Mouse (Mus musculus): ENCODE measurements around the gene Mdm4. TPM values are rescaled to one million over a fixed set of nuclear protein-coding genes. Genes with fewer than 3 reads are reported as not detected.

The Mdm4 gene
- polyA plus RNA-seq, 1 experiment from 2014 or later: 45.9 TPM

GRCm38 (mm10) chr1:133069275-133070120 is 39.1 kb upstream of the Mdm4 start:
- H3K9me3 ChIP-seq: no peaks in the 10 kb centered on the region
- no peaks in the 10 kb centered on the region for H3K27me3 ChIP-seq
- H3K4me2 ChIP-seq (replicated peaks): no peak overlapping the region
- H3K27ac ChIP-seq: peak overlapping the region; percentile 65
- peaks cover 27% of the 10 kb centered on the region for H3K36me3 ChIP-seq
- H3K4me1 ChIP-seq: peaks cover 41% of the 10 kb centered on the region
- no peak overlapping the region for H3K4me3 ChIP-seq
- ATAC-seq (ENCODE audit: low FRiP score, low read depth): no peak
- no peak overlapping the region for H3K9ac ChIP-seq
- 74% methylated on average over 12 of the region's 12 CpGs for WGBS

- no peak overlapping the region for H3K9ac ChIP-seq
Measured at GRCm38 (mm10) chr1:133068669-133069274, 38.4 kb upstream of the Mdm4 start.

GRCm38 (mm10) chr1:133068268-133068667 is 37.9 kb upstream of the Mdm4 start:
- peak overlapping the region; percentile 25; the same call in 1 of the 2 replicates for H3K9ac ChIP-seq
- H3K27me3 ChIP-seq: no peaks in the 10 kb centered on the region
- H3K4me1 ChIP-seq: peaks cover 36% of the 10 kb centered on the region
- H3K9me3 ChIP-seq: no peaks in the 10 kb centered on the region
- ATAC-seq (ENCODE audit: low FRiP score, low read depth): no peak
- WGBS: 55% methylated on average over 5 of the region's 5 CpGs
- H3K4me2 ChIP-seq (replicated peaks): no peak overlapping the region
- H3K36me3 ChIP-seq: peaks cover 29% of the 10 kb centered on the region
- H3K27ac ChIP-seq: peak overlapping the region; percentile 23
- no peak overlapping the region for H3K4me3 ChIP-seq

More at GRCm38 (mm10) chr1:133068669-133069274, 38.4 kb upstream of the Mdm4 start:
- no peak overlapping the region for H3K4me2 ChIP-seq (replicated peaks)
- no peak for ATAC-seq (ENCODE audit: low FRiP score, low read depth)
- no peak overlapping the region for H3K4me3 ChIP-seq
- H3K27me3 ChIP-seq: no peaks in the 10 kb centered on the region
- WGBS: 94% methylated on average over 15 of the region's 15 CpGs
- H3K27ac ChIP-seq: peak overlapping the region; percentile 65
- peaks cover 27% of the 10 kb centered on the region for H3K36me3 ChIP-seq
- H3K4me1 ChIP-seq: peaks cover 41% of the 10 kb centered on the region
- H3K9me3 ChIP-seq: no peaks in the 10 kb centered on the region

- no peak overlapping the region for H3K9ac ChIP-seq
- no peaks in the 10 kb centered on the region for H3K9me3 ChIP-seq
- H3K4me2 ChIP-seq (replicated peaks): no peak overlapping the region
- no peak for ATAC-seq (ENCODE audit: low FRiP score, low read depth)
- WGBS: 89% methylated on average over 6 of the region's 6 CpGs
- peaks cover 18% of the 10 kb centered on the region for H3K4me1 ChIP-seq
- no peak overlapping the region for H3K27ac ChIP-seq
- H3K4me3 ChIP-seq: no peak overlapping the region
- H3K36me3 ChIP-seq: peaks cover 19% of the 10 kb centered on the region
- H3K27me3 ChIP-seq: no peaks in the 10 kb centered on the region
Measured at GRCm38 (mm10) chr1:133063164-133063563, 32.8 kb upstream of the Mdm4 start.

- H3K27ac ChIP-seq: no peak overlapping the region
- no peaks in the 10 kb centered on the region for H3K9me3 ChIP-seq
- ATAC-seq (ENCODE audit: low FRiP score, low read depth): no peak
- peaks cover 5% of the 10 kb centered on the region; the same call in 1 of the 2 replicates for H3K36me3 ChIP-seq
- 51% methylated on average over 4 of the region's 4 CpGs for WGBS
- no peak overlapping the region for H3K9ac ChIP-seq
- no peak overlapping the region for H3K4me2 ChIP-seq (replicated peaks)
- H3K27me3 ChIP-seq: no peaks in the 10 kb centered on the region
- no peak overlapping the region for H3K4me3 ChIP-seq
- peaks cover 29% of the 10 kb centered on the region for H3K4me1 ChIP-seq
Measured at GRCm38 (mm10) chr1:133060681-133061080, 30.3 kb upstream of the Mdm4 start.

- Histone ChIP-seq H3K27ac (no peak overlapping the region), H3K36me3 (peaks cover 5% of the 10 kb centered on the region; the same call in 1 of the 2 replicates), H3K4me2 (replicated peaks) (no peak overlapping the region), H3K4me3 (no peak overlapping the region), H3K9ac (no peak overlapping the region), H3K27me3 (no peaks in the 10 kb centered on the region), H3K4me1 (peaks cover 29% of the 10 kb centered on the region), H3K9me3 (no peaks in the 10 kb centered on the region)
- 27% methylated on average over 2 of the region's 2 CpGs for WGBS
- ATAC-seq (ENCODE audit: low FRiP score, low read depth): no peak
Measured at GRCm38 (mm10) chr1:133059592-133059991, 29.2 kb upstream of the Mdm4 start.

- Histone ChIP-seq H3K4me2 (replicated peaks) (peak overlapping the region; percentile 14), H3K9ac (no peak overlapping the region), H3K4me3 (no peak overlapping the region), H3K27me3 (no peaks in the 10 kb centered on the region), H3K4me1 (peaks cover 37% of the 10 kb centered on the region), H3K36me3 (no peaks in the 10 kb centered on the region), H3K9me3 (no peaks in the 10 kb centered on the region), H3K27ac (peak overlapping the region; percentile 55; the same call in 1 of the 2 replicates)
- no peak for ATAC-seq (ENCODE audit: low FRiP score, low read depth)
- 27% methylated on average over 7 of the region's 7 CpGs for WGBS
Measured at GRCm38 (mm10) chr1:133057345-133058034, 27.1 kb upstream of the Mdm4 start.

GRCm38 (mm10) chr1:133054326-133054725 is 24.0 kb upstream of the Mdm4 start:
- Histone ChIP-seq H3K4me1 (peaks cover 37% of the 10 kb centered on the region), H3K9ac (no peak overlapping the region), H3K36me3 (no peaks in the 10 kb centered on the region), H3K4me2 (replicated peaks) (no peak overlapping the region), H3K27ac (no peak overlapping the region), H3K27me3 (no peaks in the 10 kb centered on the region), H3K9me3 (no peaks in the 10 kb centered on the region), H3K4me3 (no peak overlapping the region)
- no peak for ATAC-seq (ENCODE audit: low FRiP score, low read depth)
- 68% methylated on average over 8 of the region's 8 CpGs for WGBS

- H3K9ac ChIP-seq: no peak overlapping the region
- WGBS: 21% methylated on average over 5 of the region's 5 CpGs
- ATAC-seq (ENCODE audit: low FRiP score, low read depth): no peak
- peaks cover 41% of the 10 kb centered on the region for H3K4me1 ChIP-seq
- H3K27me3 ChIP-seq: no peaks in the 10 kb centered on the region
- no peaks in the 10 kb centered on the region for H3K36me3 ChIP-seq
- no peak overlapping the region for H3K4me2 ChIP-seq (replicated peaks)
- no peak overlapping the region for H3K4me3 ChIP-seq
- no peaks in the 10 kb centered on the region for H3K9me3 ChIP-seq
- no peak overlapping the region for H3K27ac ChIP-seq
Measured at GRCm38 (mm10) chr1:133053034-133053433, 22.7 kb upstream of the Mdm4 start.

- Histone ChIP-seq H3K27ac (no peak overlapping the region), H3K9me3 (no peaks in the 10 kb centered on the region), H3K4me1 (peaks cover 41% of the 10 kb centered on the region), H3K9ac (no peak overlapping the region), H3K27me3 (no peaks in the 10 kb centered on the region), H3K36me3 (no peaks in the 10 kb centered on the region), H3K4me2 (replicated peaks) (no peak overlapping the region), H3K4me3 (no peak overlapping the region)
- 87% methylated on average over 2 of the region's 2 CpGs for WGBS
- no peak for ATAC-seq (ENCODE audit: low FRiP score, low read depth)
Measured at GRCm38 (mm10) chr1:133051829-133052228, 21.5 kb upstream of the Mdm4 start.

- no peak overlapping the region for H3K4me3 ChIP-seq
- no peak overlapping the region for H3K9ac ChIP-seq
- H3K27ac ChIP-seq: no peak overlapping the region
- no peak for ATAC-seq (ENCODE audit: low FRiP score, low read depth)
- H3K9me3 ChIP-seq: no peaks in the 10 kb centered on the region
- peaks cover 48% of the 10 kb centered on the region for H3K4me1 ChIP-seq
- H3K4me2 ChIP-seq (replicated peaks): no peak overlapping the region
- no peaks in the 10 kb centered on the region for H3K36me3 ChIP-seq
- H3K27me3 ChIP-seq: no peaks in the 10 kb centered on the region
- 23% methylated on average over 11 of the region's 11 CpGs for WGBS
Measured at GRCm38 (mm10) chr1:133050001-133050431, 19.7 kb upstream of the Mdm4 start.

- H3K4me2 ChIP-seq (replicated peaks): no peak overlapping the region
Measured at GRCm38 (mm10) chr1:133048690-133049089, 18.3 kb upstream of the Mdm4 start.

More at GRCm38 (mm10) chr1:133048690-133049089, 18.3 kb upstream of the Mdm4 start:
- H3K9ac ChIP-seq: no peak overlapping the region
- WGBS: 47% methylated on average over 2 of the region's 2 CpGs
- no peak overlapping the region for H3K4me3 ChIP-seq
- no peak for ATAC-seq (ENCODE audit: low FRiP score, low read depth)
- no peak overlapping the region for H3K27ac ChIP-seq
- peaks cover 52% of the 10 kb centered on the region for H3K4me1 ChIP-seq
- no peaks in the 10 kb centered on the region for H3K36me3 ChIP-seq
- peaks cover 8% of the 10 kb centered on the region; the same call in 1 of the 2 replicates for H3K27me3 ChIP-seq
- H3K9me3 ChIP-seq: no peaks in the 10 kb centered on the region

Data from limb, embryonic 13.5 days (tissue).